Mouse (Mus musculus): ENCODE results near the gene Agpat1.
A peak's percentile ranks its signal among the peaks of the same experiment; 100 is the strongest.

DNA sequence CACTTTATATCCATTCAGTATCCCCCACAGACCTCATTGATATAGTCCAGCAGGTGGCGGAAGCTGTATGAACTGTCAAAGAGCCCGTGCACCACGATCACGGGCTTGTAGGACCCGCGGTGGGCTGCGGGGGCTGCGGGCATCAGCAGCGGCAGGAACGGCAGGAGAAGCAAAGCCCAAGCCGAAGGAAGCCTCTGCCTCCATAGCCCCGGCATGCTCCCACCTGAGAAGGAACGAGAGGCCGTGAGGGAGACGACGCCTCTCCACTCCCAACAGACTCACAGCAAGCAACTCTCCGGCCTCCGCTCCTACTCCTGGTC is 22.7 kb downstream of the Agpat1 start:
- TF ChIP-seq POLR2A (IDR thresholded peaks at IDR 0.05; ENCODE audit: control insufficient read depth, low read depth, low read length) = no peak
- peak; percentile 18; the same call in 1 of the 2 replicates for TF ChIP-seq CTCF (IDR thresholded peaks at IDR 0.05; ENCODE audit: control insufficient read depth, insufficient read depth, insufficient replicate concordance, low read depth, low read length)
